ENCODE assay signal across 30 mouse cellular contexts in genomic region chr15:80399451-80399850, GRCm38 (mm10).
DNase-seq lines count a peak whose midpoint lies in the region; ATAC-seq lines count a peak whose summit lies in the region.
"Had no signal": no experiment of that assay in that cellular context is flagged by ENCODE, and none has a peak within 500 bp of the region (broad histone marks: within the 10 kb centered on the region; RNA-seq: fewer than 3 reads in every experiment).

No protein-coding gene starts in this region.

- H3K27ac ChIP-seq in midbrain, embryonic 11.5 days (ENCODE audit: low read depth, low read length), result no peak overlapping the region
- H3K27ac ChIP-seq in midbrain, embryonic 13.5 days, result no peak overlapping the region
- no peak overlapping the region for H3K27ac ChIP-seq in forebrain, embryonic 16.5 days (ENCODE audit: low read length)
- H3K27ac ChIP-seq: embryonic facial prominence, embryonic 10.5 days; embryonic facial prominence, embryonic 13.5 days; forebrain, embryonic 12.5 days; forebrain, embryonic 15.5 days; gastrocnemius, adult 2 months; heart, embryonic 15.5 days; hindbrain, embryonic 10.5 days; hindbrain, embryonic 13.5 days; intestine, embryonic 15.5 days had no signal

- no peak overlapping the region for H3K4me2 ChIP-seq in midbrain, embryonic 11.5 days
- H3K4me2 ChIP-seq in midbrain, embryonic 13.5 days (replicated peaks), result no peak overlapping the region
- H3K4me2 ChIP-seq in forebrain, embryonic 16.5 days (ENCODE audit: low read length), result no peak overlapping the region
- H3K4me2 ChIP-seq: embryonic facial prominence, embryonic 13.5 days; forebrain, embryonic 12.5 days; forebrain, embryonic 15.5 days; heart, embryonic 12.5 days; heart, embryonic 15.5 days; hindbrain, embryonic 13.5 days; intestine, embryonic 15.5 days had no signal

- no peaks in the 10 kb centered on the region for H3K36me3 ChIP-seq in midbrain, embryonic 11.5 days (ENCODE audit: control insufficient read depth, insufficient read depth, low read length)
- H3K36me3 ChIP-seq in midbrain, embryonic 13.5 days, result no peaks in the 10 kb centered on the region
- no peaks in the 10 kb centered on the region for H3K36me3 ChIP-seq in forebrain, embryonic 16.5 days (ENCODE audit: control insufficient read depth, insufficient read depth)
- H3K36me3 ChIP-seq: embryonic facial prominence, embryonic 10.5 days; embryonic facial prominence, embryonic 13.5 days; forebrain, embryonic 12.5 days; forebrain, embryonic 15.5 days; G1E; heart, embryonic 12.5 days; heart, embryonic 15.5 days; hindbrain, embryonic 10.5 days; hindbrain, embryonic 13.5 days; intestine, embryonic 15.5 days had no signal

- ATAC-seq in midbrain, embryonic 11.5 days (ENCODE audit: low FRiP score), result no peak
- ATAC-seq in midbrain, embryonic 13.5 days, result no peak
- no peak for ATAC-seq in forebrain, embryonic 16.5 days
- ATAC-seq: forebrain, embryonic 15.5 days; hindbrain, embryonic 16.5 days; intestine, embryonic 15.5 days; Patski had no signal

- no peak overlapping the region for H3K9ac ChIP-seq in midbrain, embryonic 11.5 days (ENCODE audit: low read length)
- no peak overlapping the region for H3K9ac ChIP-seq in midbrain, embryonic 13.5 days (replicated peaks)
- H3K9ac ChIP-seq in forebrain, embryonic 16.5 days (replicated peaks; ENCODE audit: low read depth, low read length), result no peak overlapping the region
- H3K9ac ChIP-seq: embryonic facial prominence, embryonic 13.5 days; forebrain, embryonic 12.5 days; forebrain, embryonic 15.5 days; heart, embryonic 12.5 days; heart, embryonic 15.5 days; hindbrain, embryonic 13.5 days; intestine, embryonic 15.5 days had no signal

- H3K27me3 ChIP-seq in midbrain, embryonic 11.5 days (ENCODE audit: control insufficient read depth, insufficient read depth, low read length), result no peaks in the 10 kb centered on the region
- no peaks in the 10 kb centered on the region for H3K27me3 ChIP-seq in midbrain, embryonic 13.5 days
- H3K27me3 ChIP-seq in forebrain, embryonic 16.5 days (replicated peaks; ENCODE audit: control insufficient read depth, insufficient read depth, low read length), result no peaks in the 10 kb centered on the region
- H3K27me3 ChIP-seq: forebrain, embryonic 12.5 days; forebrain, embryonic 15.5 days; hindbrain, embryonic 13.5 days; intestine, embryonic 15.5 days had no signal

- 85% methylated on average over 1 of the region's 1 CpGs for WGBS in midbrain, embryonic 11.5 days
- 91% methylated on average over 1 of the region's 1 CpGs for WGBS in midbrain, embryonic 13.5 days
- 88% methylated on average over 1 of the region's 1 CpGs for WGBS in forebrain, embryonic 16.5 days

- H3K4me3 ChIP-seq in midbrain, embryonic 11.5 days (ENCODE audit: low read depth, low read length), result no peak overlapping the region
- no peak overlapping the region for H3K4me3 ChIP-seq in midbrain, embryonic 13.5 days (replicated peaks)
- no peak overlapping the region for H3K4me3 ChIP-seq in forebrain, embryonic 16.5 days (replicated peaks; ENCODE audit: low read length)
- H3K4me3 ChIP-seq: embryonic facial prominence, embryonic 10.5 days; embryonic facial prominence, embryonic 13.5 days; erythroblast, embryonic 14.5 days; forebrain, embryonic 12.5 days; forebrain, embryonic 15.5 days; gastrocnemius, adult 2 months; heart, embryonic 12.5 days; heart, embryonic 15.5 days; hindbrain, embryonic 10.5 days; hindbrain, embryonic 13.5 days; intestine, embryonic 15.5 days had no signal

- no peaks in the 10 kb centered on the region for H3K9me3 ChIP-seq in midbrain, embryonic 11.5 days (ENCODE audit: control insufficient read depth, low read length)
- H3K9me3 ChIP-seq in midbrain, embryonic 13.5 days, result peaks cover 4% of the 10 kb centered on the region; the same call in 1 of the 2 replicates
- 0 out of 2 replicates have a peak, but pooled peaks cover 2% of the 10 kb centered on the region for H3K9me3 ChIP-seq in forebrain, embryonic 16.5 days (ENCODE audit: control insufficient read depth, low read length)
- H3K9me3 ChIP-seq: embryonic facial prominence, embryonic 10.5 days; forebrain, embryonic 12.5 days; forebrain, embryonic 15.5 days; G1E; heart, embryonic 12.5 days; heart, embryonic 15.5 days; hindbrain, embryonic 13.5 days; intestine, embryonic 15.5 days had no signal

- DNase-seq in cerebellum, adult 18-20 months, result peak; percentile 33 to 38
- DNase-seq in cerebellum, postnatal 14 days, result no peak
- peak; percentile 21 for DNase-seq in midbrain, embryonic 11.5 days (ENCODE audit: low spot score, missing footprints)
- DNase-seq in cerebellum, postnatal 10 days, result peak; percentile 31 to 42
- DNase-seq in left cerebral cortex, adult 11 months (ENCODE audit: low spot score), result no peak
- DNase-seq: adrenal gland, postnatal 10 days; adrenal gland, postnatal 36 days; embryo, embryonic 11 days; gastrocnemius, adult 2 months; gastrocnemius, postnatal 14 days; heart, adult 18-20 months; heart, postnatal 10 days; heart, postnatal 36 days; kidney, adult 11 months; kidney, adult 8-10 months had no signal

- H3K4me1 ChIP-seq in midbrain, embryonic 11.5 days (ENCODE audit: control insufficient read depth, insufficient read depth, low read length), result peaks cover 9% of the 10 kb centered on the region
- H3K4me1 ChIP-seq in midbrain, embryonic 13.5 days (replicated peaks), result peaks cover 17% of the 10 kb centered on the region
- peaks cover 11% of the 10 kb centered on the region for H3K4me1 ChIP-seq in forebrain, embryonic 16.5 days (replicated peaks; ENCODE audit: control insufficient read depth, insufficient read depth, low read length)
- H3K4me1 ChIP-seq: embryonic facial prominence, embryonic 13.5 days; intestine, embryonic 15.5 days had no signal

Comparison
In these comparisons a context has a peak if more than half of its experiments do, and no peak if none do; other contexts are left out.
1. DNase-seq: peak in cerebellum, adult 18-20 months (2 of 2), midbrain, embryonic 11.5 days (single experiment) and cerebellum, postnatal 10 days (2 of 2); none in cerebellum, postnatal 14 days (0 of 2) and left cerebral cortex, adult 11 months (single experiment).